Mouse (Mus musculus): Measurements from ENCODE around the gene Ldb3.

Ldb3 gene

GRCm38 (mm10) chr14:34505309-34505708 lies 83.2 kb downstream of the Ldb3 start:
- DNase-seq, result no peak

- no peak for DNase-seq
Observed at GRCm38 (mm10) chr14:34504377-34504776, 84.1 kb downstream of the Ldb3 start.

- no peak for DNase-seq
Observed at GRCm38 (mm10) chr14:34503759-34504158, 84.7 kb downstream of the Ldb3 start.

- DNase-seq, result no peak
Observed at GRCm38 (mm10) chr14:34503325-34503647, 85.2 kb downstream of the Ldb3 start, which contains the start of gene Bmpr1a. Gene Bmpr1a, minus strand, starts transcription at chr14:34503341.

GRCm38 (mm10) chr14:34502475-34503324 lies 85.8 kb downstream of the Ldb3 start:
- DNase-seq, result peak; percentile 83

- DNase-seq, result peak; percentile 38
Observed at GRCm38 (mm10) chr14:34501804-34502474, 86.5 kb downstream of the Ldb3 start.

GRCm38 (mm10) chr14:34501447-34501803 lies 87.1 kb downstream of the Ldb3 start:
- peak; percentile 30 for DNase-seq

GRCm38 (mm10) chr14:34500309-34500708 lies 88.2 kb downstream of the Ldb3 start:
- no peak for DNase-seq

- no peak for DNase-seq
Observed at GRCm38 (mm10) chr14:34499664-34500063, 88.8 kb downstream of the Ldb3 start.

GRCm38 (mm10) chr14:34497346-34497745 lies 91.1 kb downstream of the Ldb3 start:
- no peak for DNase-seq

- DNase-seq, result no peak
Observed at GRCm38 (mm10) chr14:34493682-34494081, 94.8 kb downstream of the Ldb3 start.

GRCm38 (mm10) chr14:34492688-34493087 lies 95.8 kb downstream of the Ldb3 start:
- no peak for DNase-seq

GRCm38 (mm10) chr14:34490965-34491364 lies 97.5 kb downstream of the Ldb3 start:
- no peak for DNase-seq

GRCm38 (mm10) chr14:34489928-34490327 lies 98.6 kb downstream of the Ldb3 start:
- no peak for DNase-seq

- peak; percentile 38 for DNase-seq
Observed at GRCm38 (mm10) chr14:34486169-34486568, 102.3 kb downstream of the Ldb3 start.

- DNase-seq, result no peak
Observed at GRCm38 (mm10) chr14:34483469-34484341, 104.8 kb downstream of the Ldb3 start.
